ENCODE assay signal across 8 mouse cellular contexts in the genomic region with DNA sequence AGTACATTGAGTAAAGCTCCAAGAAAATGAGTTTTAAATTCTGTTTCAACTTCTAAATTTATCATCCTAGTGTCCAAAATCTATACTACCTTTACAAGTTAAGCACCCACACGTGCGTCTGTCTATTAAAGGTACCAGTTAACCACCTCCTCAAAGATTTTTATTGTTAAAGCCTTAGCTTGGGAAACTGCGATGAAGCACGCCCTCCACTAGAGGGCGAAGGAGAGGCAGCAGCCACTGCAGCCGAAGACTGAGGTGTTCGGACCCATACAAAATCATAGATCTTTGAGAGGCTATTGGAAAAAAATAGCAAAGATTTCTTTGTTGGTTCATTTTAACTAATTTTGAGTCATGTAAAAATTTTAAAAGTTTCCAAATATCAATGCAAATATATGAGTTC. TPM values are rescaled to one million over a fixed set of nuclear protein-coding genes. Genes with fewer than 3 reads are reported as not detected.
DNase-seq lines count a peak whose midpoint lies in the region; ATAC-seq and TF ChIP-seq lines count a peak whose summit lies in the region.

No protein-coding gene starts in this region.

- no peak for TF ChIP-seq POLR2A in olfactory bulb, adult 2 months (IDR thresholded peaks at IDR 0.05; ENCODE audit: insufficient read depth, low read depth, low read length)

- no peak for TF ChIP-seq EP300 in heart, postnatal 0 days (IDR thresholded peaks at IDR 0.05; ENCODE audit: low read depth)

- H3K27ac ChIP-seq in heart, postnatal 0 days (ENCODE audit: low read depth) = no peak overlapping the region
- H3K27ac ChIP-seq in forebrain, embryonic 14.5 days (ENCODE audit: low read depth, low read length) = no peak overlapping the region
- H3K27ac ChIP-seq in olfactory bulb, adult 2 months (ENCODE audit: insufficient read depth, low read depth, low read length) = no peak overlapping the region

- 8% methylated on average over 7 of the region's 7 CpGs for WGBS in heart, postnatal 0 days
- WGBS in forebrain, embryonic 14.5 days = 13% methylated on average over 7 of the region's 7 CpGs
- WGBS in olfactory bulb, adult 2 months = 12% methylated on average over 7 of the region's 7 CpGs

- no peaks in the 10 kb centered on the region for H3K27me3 ChIP-seq in heart, postnatal 0 days (ENCODE audit: control insufficient read depth, insufficient read depth, low read length)
- no peaks in the 10 kb centered on the region for H3K27me3 ChIP-seq in forebrain, embryonic 14.5 days (replicated peaks; ENCODE audit: control insufficient read depth, insufficient read depth, low read length)

- H3K4me2 ChIP-seq in heart, postnatal 0 days (ENCODE audit: low read depth, low read length) = no peak overlapping the region
- H3K4me2 ChIP-seq in forebrain, embryonic 14.5 days (ENCODE audit: low read length) = no peak overlapping the region

- DNase-seq in heart, postnatal 0 days (ENCODE audit: low spot score) = peak; percentile 47
- DNase-seq in heart, postnatal 36 days = no peak
- peak; percentile 25 for DNase-seq in ovary, postnatal 14 days (ENCODE audit: low spot score)
- no peak for DNase-seq in ovary, postnatal 10 days (ENCODE audit: low spot score)
- peak; percentile 22 for DNase-seq in c-Kit-positive CD71-negative TER-119-negative erythroid progenitor cells, embryonic 14.5 days (ENCODE audit: low read depth)
- DNase-seq in forebrain, embryonic 14.5 days (ENCODE audit: low spot score) = peak; percentile 69
- DNase-seq in spleen, postnatal 36 days (ENCODE audit: low spot score in 2 of 2) = no peak

- ATAC-seq in heart, postnatal 0 days (ENCODE audit: insufficient read depth, low read depth) = no peak
- ATAC-seq in forebrain, embryonic 14.5 days = peak; percentile 48; the same call in 1 of the 2 replicates

- H3K9ac ChIP-seq in heart, postnatal 0 days (replicated peaks; ENCODE audit: low read depth, low read length) = no peak overlapping the region
- no peak overlapping the region for H3K9ac ChIP-seq in forebrain, embryonic 14.5 days (ENCODE audit: low read length)

- intact Hi-C loops in heart, postnatal 36 days (cut with DNase I) = loop anchor here (5.0 kb wide), 1 partner anchor 850 kb away; no protein-coding TSS in a partner anchor

- peak; percentile 81 for TF ChIP-seq CTCF in heart, postnatal 0 days (IDR thresholded peaks at IDR 0.05; ENCODE audit: low read depth)
- TF ChIP-seq CTCF in olfactory bulb, adult 2 months (IDR thresholded peaks at IDR 0.05; ENCODE audit: insufficient read depth, low read depth, low read length) = peak; percentile 88

- H3K36me3 ChIP-seq in heart, postnatal 0 days (replicated peaks; ENCODE audit: control insufficient read depth, insufficient read depth, low read length) = no peaks in the 10 kb centered on the region
- H3K36me3 ChIP-seq in forebrain, embryonic 14.5 days (ENCODE audit: control insufficient read depth, insufficient read depth, low read length) = no peaks in the 10 kb centered on the region

- no peaks in the 10 kb centered on the region for H3K4me1 ChIP-seq in heart, postnatal 0 days (ENCODE audit: control insufficient read depth, insufficient read depth)
- H3K4me1 ChIP-seq in forebrain, embryonic 14.5 days (ENCODE audit: control insufficient read depth, insufficient read depth, low read length) = no peaks in the 10 kb centered on the region
- H3K4me1 ChIP-seq in olfactory bulb, adult 2 months (ENCODE audit: control insufficient read depth, insufficient read depth, low read length) = no peaks in the 10 kb centered on the region

- no peak overlapping the region for H3K4me3 ChIP-seq in heart, postnatal 0 days (ENCODE audit: low read depth, low read length)
- no peak overlapping the region for H3K4me3 ChIP-seq in forebrain, embryonic 14.5 days (ENCODE audit: low read depth, low read length)
- H3K4me3 ChIP-seq in olfactory bulb, adult 2 months (ENCODE audit: insufficient read depth, low read depth, low read length) = no peak overlapping the region

- no peaks in the 10 kb centered on the region for H3K9me3 ChIP-seq in heart, postnatal 0 days (replicated peaks; ENCODE audit: control insufficient read depth, low read length)
- H3K9me3 ChIP-seq in forebrain, embryonic 14.5 days (replicated peaks; ENCODE audit: control insufficient read depth, low read length) = no peaks in the 10 kb centered on the region

RNA-seq across cellular contexts. Expression of gene Epha3, which starts 8.3 kb away (rescaled TPM):
- 3.1 and 3.4 TPM in 2 replicates for total RNA-seq in heart, postnatal 0 days (2014; rRNA removed; ENCODE audit: low replicate concordance)
- polyA plus RNA-seq in heart, postnatal 0 days (2015; fragmentation: Nextera tagmentation; extraction: Ambion mirVana) = 1.8 TPM in 2 replicates
- under 1 TPM; 0.33 to 0.89 TPM for total RNA-seq in heart, postnatal 36 days (2021)
- polyA plus RNA-seq in forebrain, embryonic 14.5 days (2014; fragmentation: Nextera tagmentation; extraction: Ambion mirVana) = 68.7 and 73.0 TPM in 2 replicates
- not detected in 2 replicates for polyA plus RNA-seq in olfactory bulb, adult 2 months (2012; ENCODE audit: insufficient read depth, insufficient read length, low replicate concordance, missing spikeins)

Comparison
In these comparisons a context has a peak if more than half of its experiments do, and no peak if none do; other contexts are left out.
1. DNase-seq: peak in heart, postnatal 0 days (single experiment), ovary, postnatal 14 days (single experiment), c-Kit-positive CD71-negative TER-119-negative erythroid progenitor cells, embryonic 14.5 days (single experiment) and forebrain, embryonic 14.5 days (single experiment); none in heart, postnatal 36 days (0 of 2), ovary, postnatal 10 days (single experiment) and spleen, postnatal 36 days (0 of 2).
2. RNA of gene Epha3, which starts 8.3 kb away (polyA plus RNA-seq): 68.7 to 73.0 TPM in forebrain, embryonic 14.5 days; 1.8 TPM in heart, postnatal 0 days and not detected in olfactory bulb, adult 2 months; every median in the first group is over 10 times any median in the second.